Mouse (Mus musculus) CH12.LX (cell line): Measurements from ENCODE around the gene Slc22a4.

Experiments used
- CHD2 ChIP-seq: IDR thresholded peaks from 2 replicates; pipeline ENCODE4 v1.6.1; 2011; ENCODE audit warnings: low read length, improper control_type of control experiment
- CTCF ChIP-seq, 2 experiments: IDR thresholded peaks in 1 of 2; conservative IDR thresholded peaks in 1 of 2; 2 replicates each; pipeline ENCODE4 v1.5.1; 2011 to 2012; ENCODE audit warnings: low read depth in 2 of 2, low read length in 2 of 2, improper control_type of control experiment in 1 of 2, inconsistent platforms in 1 of 2, mild to moderate bottlenecking in 1 of 2, moderate library complexity in 1 of 2
- E2F4 ChIP-seq: IDR thresholded peaks from 2 replicates; pipeline ENCODE4 v1.6.1; 2011; ENCODE audit warnings: low read depth, low read length, improper control_type of control experiment; ENCODE audit not compliant: insufficient replicate concordance
- ETS1 ChIP-seq: conservative IDR thresholded peaks from 2 replicates; pipeline ENCODE4 v1.6.1; 2012; ENCODE audit warnings: low read depth, mild to moderate bottlenecking, inconsistent platforms, low read length, improper control_type of control experiment, moderate library complexity
- NRF1 ChIP-seq: IDR thresholded peaks from 2 replicates; pipeline ENCODE4 v1.6.1; 2014; ENCODE audit warnings: low read depth, mild to moderate bottlenecking, inconsistent platforms, low read length, improper control_type of control experiment, moderate library complexity
- POLR2AphosphoS2 ChIP-seq: IDR thresholded peaks from 2 replicates; pipeline ENCODE4 v1.6.1; 2011; ENCODE audit warnings: low read depth, low read length, improper control_type of control experiment

DNA sequence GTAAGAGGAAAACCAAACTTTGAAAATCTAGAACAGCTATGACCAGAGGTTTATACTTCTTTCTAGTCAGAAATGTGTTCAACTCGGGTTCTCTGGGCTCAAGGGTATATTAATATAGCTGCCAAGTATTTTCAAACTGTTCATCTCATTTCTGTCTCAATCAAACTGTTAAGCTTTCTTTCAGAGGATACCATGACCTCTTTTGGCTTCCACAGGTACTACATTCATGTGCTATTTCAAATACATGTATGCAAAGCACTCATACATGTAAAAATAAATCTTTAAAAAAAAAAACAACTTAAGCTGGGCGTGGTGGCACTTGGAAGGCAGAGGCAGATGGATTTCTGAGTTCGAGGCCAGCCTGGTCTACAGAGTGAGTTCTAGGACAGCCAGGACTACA is 50.2 kb downstream of the Slc22a4 start:
- TF ChIP-seq E2F4 (no peak), POLR2AphosphoS2 (no peak), CHD2 (no peak), CTCF (conservative IDR thresholded peaks at IDR 0.05 in 1 of 2, IDR thresholded peaks at IDR 0.05 in 1 of 2; ENCODE audit: low read depth in 2 of 2, low read length in 2 of 2) (peak in 1 of 2 experiments; percentile 31; a peak in 2 of 4 replicates), ETS1 (no peak), NRF1 (no peak)
